Mouse (Mus musculus) erythroblast, embryonic 14.5 days (primary cell): ENCODE data around the gene Zfp106.

ENCODE experiments used
- GATA1 ChIP-seq: IDR thresholded peaks from 2 replicates; pipeline ENCODE4 v1.6.1; 2012; ENCODE audit warnings: low read length, inconsistent platforms, mixed read lengths
- TAL1 ChIP-seq: IDR thresholded peaks from 3 replicates; pipeline ENCODE4 v1.6.1; 2012; ENCODE audit warnings: low read length, inconsistent platforms, mixed read lengths

GRCm38 (mm10) chr2:120544732-120545131, 18.9 kb downstream of the Zfp106 start:
- TF ChIP-seq TAL1 (no peak), GATA1 (no peak)
